Mouse (Mus musculus) macrophage (primary cell): ENCODE data around the gene Hdgfl2. TPM values are rescaled to one million over a fixed set of nuclear protein-coding genes. Genes with fewer than 3 reads are reported as not detected.

Source experiments
- H3K27ac ChIP-seq: fragments of 350-480 bp; formaldehyde crosslinking; 2 replicates; pipeline ENCODE4 v1.9.0; 2021
- H3K36me3 ChIP-seq: fragments of 350-480 bp; formaldehyde crosslinking; 2 replicates; pipeline ENCODE4 v1.9.0; 2021; ENCODE audit errors: inconsistent target
- H3K4me3 ChIP-seq: fragments of 350-480 bp; formaldehyde crosslinking; 2 replicates; pipeline ENCODE4 v1.9.0; 2021; ENCODE audit errors: inconsistent target
- H3K79me2 ChIP-seq: fragments of 350-480 bp; formaldehyde crosslinking; 2 replicates; pipeline ENCODE4 v1.9.0; 2021; ENCODE audit errors: inconsistent target
- WGBS: methylation state at CpG from one replicate; pipeline ENCODE4 v1.1.7; 2026; ENCODE audit warnings: inconsistent platforms; ENCODE audit not compliant: missing documents; 5-methylcytosine and 5-hydroxymethylcytosine counted together
- polyA plus RNA-seq: library from polyadenylated mRNA; stranded (reverse); fragments of 250-400 nt; gene quantifications from 3 replicates; pipeline ENCODE4 v1.2.4, GENCODE M21; 2018; ENCODE audit warnings: inconsistent platforms

Gene Hdgfl2
- polyA plus RNA-seq, 1 experiment from 2014 or later: 28.1 TPM

GRCm38 (mm10) chr17:56139355-56139754 is 59.9 kb downstream of the Hdgfl2 start:
- WGBS: 31% methylated on average over 19 of the region's 21 CpGs
- no peak overlapping the region for H3K27ac ChIP-seq
- no peaks in the 10 kb centered on the region for H3K79me2 ChIP-seq
- no peaks in the 10 kb centered on the region for H3K36me3 ChIP-seq
- H3K4me3 ChIP-seq: no peak overlapping the region

DNA sequence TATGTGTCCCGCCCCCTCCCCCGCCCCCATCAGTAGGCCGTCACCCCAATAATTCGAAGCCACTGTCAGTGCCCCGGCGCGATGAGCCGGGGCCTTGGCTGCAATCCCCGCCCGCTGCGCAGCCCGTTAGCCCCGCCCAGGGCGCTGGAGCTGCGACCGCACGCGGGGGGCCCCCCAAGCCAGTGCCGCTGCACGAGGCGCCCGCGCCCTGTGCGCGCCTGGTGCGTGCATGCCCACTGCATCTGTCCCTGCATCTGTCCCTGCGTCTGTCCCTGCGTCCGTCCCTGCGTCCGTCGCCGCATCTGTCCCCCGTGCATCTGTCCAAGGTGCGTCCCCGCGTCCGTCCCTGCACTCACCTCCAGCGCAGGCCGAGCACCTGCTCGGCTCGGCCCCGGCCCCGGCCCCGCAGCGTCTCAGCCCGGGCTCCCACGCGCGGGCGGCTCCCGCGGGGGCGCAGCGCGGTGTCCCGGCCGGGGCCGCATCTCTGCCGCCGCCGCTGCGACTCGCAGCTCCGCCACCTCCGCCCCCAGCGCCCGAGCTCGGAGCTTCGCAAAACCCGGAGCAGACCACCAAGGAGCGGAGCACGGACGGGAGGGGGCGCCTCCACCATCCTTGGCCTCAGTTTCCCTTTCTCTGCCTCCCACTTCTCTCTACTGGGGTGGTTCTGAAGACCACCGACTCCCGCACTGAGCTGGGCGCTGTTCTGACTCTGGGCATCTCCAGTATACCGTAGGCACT is 60.6 kb downstream of the Hdgfl2 start, which contains the start of gene Sema6b:
TSS of gene Sema6b (minus strand) at position 486 of the 738 bp plus-strand sequence.
- no peaks in the 10 kb centered on the region for H3K79me2 ChIP-seq
- H3K4me3 ChIP-seq: no peak within 1 kb of the TSS
- 3% methylated on average over 74 of the region's 79 CpGs for WGBS
- H3K36me3 ChIP-seq: no peaks in the 10 kb centered on the region
- no peak within 1 kb of the TSS for H3K27ac ChIP-seq

DNA sequence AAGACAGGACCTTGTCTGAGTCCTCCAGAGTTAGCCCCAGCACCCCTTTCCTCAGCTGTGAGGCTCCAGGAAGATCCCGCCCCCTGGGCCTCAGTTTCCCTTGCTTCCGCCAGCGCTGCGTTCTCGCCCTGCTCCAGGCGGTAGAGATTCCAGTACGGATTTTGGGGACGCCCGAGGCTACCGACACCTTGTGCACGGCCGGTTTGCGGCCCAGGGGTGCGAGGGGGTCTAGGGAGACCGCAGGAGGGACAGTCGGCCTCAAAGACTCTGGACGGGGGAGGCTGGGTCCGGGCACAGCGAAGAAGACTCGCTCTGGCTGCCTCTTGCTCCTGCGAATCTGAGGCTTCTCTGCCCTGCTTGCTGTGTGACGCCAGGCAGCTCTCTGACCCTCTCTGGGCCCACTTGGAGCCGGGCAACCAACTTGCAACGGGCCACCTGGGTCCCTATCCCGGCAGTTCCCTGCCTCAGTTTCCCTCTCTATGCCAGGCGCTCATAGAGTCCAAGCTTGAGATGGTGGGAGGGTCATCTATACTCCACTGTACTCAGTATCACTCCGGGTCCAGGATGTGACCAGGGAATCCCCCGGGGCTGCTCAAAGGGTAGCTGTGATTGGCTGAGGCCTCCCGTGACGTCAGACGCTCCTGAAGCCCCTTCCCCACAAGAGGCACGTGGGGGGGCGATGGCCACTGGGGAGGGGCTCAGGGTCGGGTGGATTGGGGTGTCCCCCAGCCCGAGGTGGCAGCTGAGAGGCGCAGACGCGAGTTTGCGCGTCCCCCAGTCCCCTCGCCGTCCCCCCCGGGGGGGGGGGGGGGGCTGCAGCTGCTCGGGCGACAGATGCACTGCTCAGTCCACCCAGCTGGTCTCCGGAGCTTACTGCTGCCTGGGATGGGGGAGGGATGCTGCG is 62.5 kb downstream of the Hdgfl2 start:
- no peaks in the 10 kb centered on the region for H3K79me2 ChIP-seq
- H3K36me3 ChIP-seq: no peaks in the 10 kb centered on the region
- no peak overlapping the region for H3K27ac ChIP-seq
- WGBS: 9% methylated on average over 42 of the region's 47 CpGs
- H3K4me3 ChIP-seq: no peak overlapping the region

- no peak overlapping the region for H3K4me3 ChIP-seq
- no peaks in the 10 kb centered on the region for H3K79me2 ChIP-seq
- no peak overlapping the region for H3K27ac ChIP-seq
- WGBS: 75% methylated on average over 9 of the region's 9 CpGs
- no peaks in the 10 kb centered on the region for H3K36me3 ChIP-seq
Observed at GRCm38 (mm10) chr17:56144546-56144945, 65.1 kb downstream of the Hdgfl2 start.

DNA sequence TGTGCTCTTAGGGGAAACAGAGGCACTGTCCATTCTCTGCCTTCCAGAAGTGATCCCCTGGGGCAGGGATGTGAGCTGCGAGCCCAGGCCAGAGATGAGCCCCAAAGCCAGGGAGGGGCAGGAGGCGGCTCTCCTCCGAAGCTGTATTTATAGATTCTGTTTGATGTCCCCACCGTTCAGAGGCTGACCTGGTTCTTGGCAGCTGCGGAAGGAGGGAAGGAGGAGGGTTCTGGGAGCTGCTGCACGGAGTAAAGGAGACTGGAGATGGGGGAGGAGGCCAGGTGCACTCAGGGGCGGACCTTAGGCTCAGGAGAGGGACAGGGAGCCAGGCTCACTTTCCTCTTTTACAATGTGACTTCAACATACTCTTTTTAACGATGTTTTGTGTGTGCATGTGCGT is 66.7 kb downstream of the Hdgfl2 start:
- 64% methylated on average over 9 of the region's 9 CpGs for WGBS
- Histone ChIP-seq H3K36me3 (no peaks in the 10 kb centered on the region), H3K27ac (no peak overlapping the region), H3K4me3 (no peak overlapping the region), H3K79me2 (no peaks in the 10 kb centered on the region)

DNA sequence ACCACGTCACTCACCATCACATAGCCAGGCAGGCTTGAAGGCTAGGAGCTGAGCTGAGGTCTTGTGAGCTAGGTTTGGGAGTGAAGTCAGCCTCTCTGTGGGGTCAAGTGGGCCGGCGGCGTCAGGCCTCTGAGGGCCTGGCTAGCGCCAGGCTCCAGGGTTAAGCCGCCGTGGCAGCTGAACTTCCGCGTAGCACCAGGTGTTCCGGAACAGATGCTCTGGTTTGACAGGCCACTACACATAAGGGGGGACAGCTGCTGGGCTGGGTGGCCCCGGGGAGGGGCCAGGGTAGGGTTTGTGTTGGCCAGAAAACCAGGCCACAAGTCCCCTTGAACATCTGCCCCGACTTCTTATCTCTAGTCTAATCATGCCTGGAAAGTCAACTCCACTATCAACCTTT is 68.0 kb downstream of the Hdgfl2 start:
- 63% methylated on average over 12 of the region's 12 CpGs for WGBS
- no peak overlapping the region for H3K4me3 ChIP-seq
- no peak overlapping the region for H3K27ac ChIP-seq
- H3K79me2 ChIP-seq: no peaks in the 10 kb centered on the region
- H3K36me3 ChIP-seq: no peaks in the 10 kb centered on the region

DNA sequence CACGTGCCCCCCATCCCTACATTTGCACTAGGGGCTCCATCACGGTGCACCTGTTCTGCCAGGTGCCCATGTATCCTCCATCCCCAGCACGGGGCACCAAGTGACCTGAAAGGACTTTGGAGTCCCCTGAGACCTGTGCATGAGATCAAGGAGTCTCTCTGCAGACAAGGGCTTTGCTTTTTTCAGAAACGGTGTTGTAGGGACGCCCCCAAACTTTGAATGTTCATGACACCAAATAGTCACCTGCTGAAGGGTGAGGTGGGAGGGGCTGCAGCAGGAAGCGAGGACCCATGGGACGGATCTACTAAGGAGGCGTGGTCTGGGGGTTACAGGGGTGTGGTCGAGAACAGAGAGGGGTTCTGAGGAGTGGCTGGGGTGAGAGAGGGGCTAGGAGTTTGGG is 68.8 kb downstream of the Hdgfl2 start:
- 49% methylated on average over 9 of the region's 9 CpGs for WGBS
- no peaks in the 10 kb centered on the region for H3K36me3 ChIP-seq
- H3K27ac ChIP-seq: no peak overlapping the region
- no peaks in the 10 kb centered on the region for H3K79me2 ChIP-seq
- H3K4me3 ChIP-seq: no peak overlapping the region

DNA sequence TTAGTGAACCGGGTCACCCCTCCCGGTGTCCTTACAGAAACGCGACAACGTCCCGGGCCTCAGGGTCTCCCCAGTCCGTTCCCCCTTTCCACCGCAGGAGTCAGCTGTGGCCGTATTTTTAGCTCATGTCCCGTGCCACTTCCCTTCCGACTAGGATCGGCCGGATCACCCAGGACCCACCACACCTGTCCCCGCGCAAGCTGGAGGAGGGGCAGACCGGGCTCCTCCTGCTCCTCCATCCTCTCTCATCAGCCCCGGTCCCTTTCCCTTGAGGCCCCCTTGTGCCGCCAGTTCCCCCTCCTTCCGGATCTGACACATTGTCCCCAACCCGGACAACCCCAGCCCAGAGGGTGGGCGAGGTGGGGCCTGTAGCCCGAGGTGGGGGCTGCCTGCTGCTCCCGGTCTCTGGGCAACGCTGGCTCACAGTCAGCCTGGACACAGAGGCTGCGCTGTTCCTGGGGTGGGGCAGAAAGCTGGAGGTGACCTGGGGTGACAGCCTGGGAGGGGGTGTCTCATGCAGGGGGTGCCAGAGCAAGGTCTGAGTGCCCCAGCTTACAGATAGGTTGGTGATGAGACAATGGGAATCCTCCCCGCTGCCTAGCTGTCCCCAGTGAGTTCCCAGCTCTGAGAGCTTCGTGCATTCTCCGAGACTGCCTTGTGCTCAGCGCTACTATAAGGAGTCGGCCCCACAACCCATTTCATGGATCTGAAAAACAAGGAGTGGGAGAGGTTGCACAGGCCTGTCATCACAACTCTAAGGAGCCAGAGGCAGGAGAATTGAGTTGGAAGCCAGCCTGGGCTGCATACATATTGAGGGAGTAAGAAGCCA is 69.6 kb downstream of the Hdgfl2 start:
- no peaks in the 10 kb centered on the region for H3K79me2 ChIP-seq
- H3K36me3 ChIP-seq: no peaks in the 10 kb centered on the region
- H3K4me3 ChIP-seq: no peak overlapping the region
- H3K27ac ChIP-seq: no peak overlapping the region
- WGBS: 10% methylated on average over 28 of the region's 30 CpGs

- Histone ChIP-seq H3K36me3 (no peaks in the 10 kb centered on the region), H3K4me3 (no peak overlapping the region), H3K27ac (no peak overlapping the region), H3K79me2 (no peaks in the 10 kb centered on the region)
- WGBS: 73% methylated on average over 2 of the region's 2 CpGs
Observed at GRCm38 (mm10) chr17:56149897-56150296, 70.5 kb downstream of the Hdgfl2 start.

Other genes with a start within 250 kb of the Hdgfl2 start
- 3.7 to 8.0 TPM (median 5.0 TPM) in 3 replicates for gene Zfp119a, start 200.7 kb upstream of the Hdgfl2 start, polyA plus RNA-seq
- 5.9 to 12.3 TPM (median 6.4 TPM) in 3 replicates for gene Zfp959, start 187.5 kb upstream of the Hdgfl2 start, polyA plus RNA-seq
- gene Zfp119b, start 130.1 kb upstream of the Hdgfl2 start, polyA plus RNA-seq: 4.5 to 7.3 TPM (median 5.6 TPM) in 3 replicates
- 47.4 to 91.9 TPM (median 63.3 TPM) in 3 replicates for gene Ebi3, start 127.0 kb upstream of the Hdgfl2 start, polyA plus RNA-seq
- gene Yju2, start 120.5 kb upstream of the Hdgfl2 start, polyA plus RNA-seq: 10.7 to 11.5 TPM (median 10.8 TPM) in 3 replicates
- not detected in 3 replicates for gene Shd, start 109.2 kb upstream of the Hdgfl2 start, polyA plus RNA-seq
- not detected in 3 replicates for gene Fsd1, start 93.1 kb upstream of the Hdgfl2 start, polyA plus RNA-seq
- gene Stap2, start 74.0 kb upstream of the Hdgfl2 start, polyA plus RNA-seq: 0.22 to 0.28 TPM in 2 of 3 replicates, not detected in the other
- 31.2 to 42.2 TPM (median 38.7 TPM) in 3 replicates for gene Mpnd, start 73.9 kb upstream of the Hdgfl2 start, polyA plus RNA-seq
- 33.5 to 87.9 TPM (median 87.4 TPM) in 3 replicates for gene Sh3gl1, start 43.0 kb upstream of the Hdgfl2 start, polyA plus RNA-seq
- 2.5 to 17.1 TPM (median 6.2 TPM) in 3 replicates for gene Chaf1a, start 39.2 kb upstream of the Hdgfl2 start, polyA plus RNA-seq
- 28.9 to 74.4 TPM (median 41.1 TPM) in 3 replicates for gene Ubxn6, start 4.6 kb upstream of the Hdgfl2 start, polyA plus RNA-seq
- not detected in 3 replicates for gene Plin4, start 30.2 kb downstream of the Hdgfl2 start, polyA plus RNA-seq
- gene Plin5, start 38.0 kb downstream of the Hdgfl2 start, polyA plus RNA-seq: not detected in 3 replicates
- 0.26 TPM in 1 of 3 replicates, not detected in the others for gene Lrg1, start 42.4 kb downstream of the Hdgfl2 start, polyA plus RNA-seq
- gene Sema6b, start 60.7 kb downstream of the Hdgfl2 start, polyA plus RNA-seq: 3.0 to 7.1 TPM (median 4.4 TPM) in 3 replicates
- 1.2 to 1.7 TPM (median 1.5 TPM) in 3 replicates for gene Tnfaip8l1, start 82.8 kb downstream of the Hdgfl2 start, polyA plus RNA-seq
- 33.8 to 65.3 TPM (median 50.0 TPM) in 3 replicates for gene Mydgf, start 104.3 kb downstream of the Hdgfl2 start, polyA plus RNA-seq
- gene Dpp9, start 139.3 kb downstream of the Hdgfl2 start, polyA plus RNA-seq: 19.4 to 30.5 TPM (median 30.3 TPM) in 3 replicates
- 6.6 to 13.3 TPM (median 10.2 TPM) in 3 replicates for gene Fem1a, start 177.2 kb downstream of the Hdgfl2 start, polyA plus RNA-seq
- gene Ticam1, start 197.2 kb downstream of the Hdgfl2 start, polyA plus RNA-seq: 19.5 to 36.1 TPM (median 21.2 TPM) in 3 replicates
- gene Plin3, start 213.2 kb downstream of the Hdgfl2 start, polyA plus RNA-seq: 40.0 to 53.0 TPM (median 46.8 TPM) in 3 replicates
- gene Arrdc5, start 220.7 kb downstream of the Hdgfl2 start, polyA plus RNA-seq: not detected in 3 replicates
- gene Uhrf1, start 223.7 kb downstream of the Hdgfl2 start, polyA plus RNA-seq: 2.3 to 57.4 TPM (median 13.6 TPM) in 3 replicates
- gene Kdm4b, start 246.4 kb downstream of the Hdgfl2 start, polyA plus RNA-seq: 6.8 to 13.1 TPM (median 8.6 TPM) in 3 replicates